Mouse (Mus musculus): ENCODE results near the gene Ykt6. TPM values are rescaled to one million over a fixed set of nuclear protein-coding genes. Genes with fewer than 3 reads are reported as not detected.
A peak's percentile ranks its signal among the peaks of the same experiment; 100 is the strongest.

Gene Ykt6
- polyA plus RNA-seq, 1 experiment from 2014 or later = 94.5 TPM

DNA sequence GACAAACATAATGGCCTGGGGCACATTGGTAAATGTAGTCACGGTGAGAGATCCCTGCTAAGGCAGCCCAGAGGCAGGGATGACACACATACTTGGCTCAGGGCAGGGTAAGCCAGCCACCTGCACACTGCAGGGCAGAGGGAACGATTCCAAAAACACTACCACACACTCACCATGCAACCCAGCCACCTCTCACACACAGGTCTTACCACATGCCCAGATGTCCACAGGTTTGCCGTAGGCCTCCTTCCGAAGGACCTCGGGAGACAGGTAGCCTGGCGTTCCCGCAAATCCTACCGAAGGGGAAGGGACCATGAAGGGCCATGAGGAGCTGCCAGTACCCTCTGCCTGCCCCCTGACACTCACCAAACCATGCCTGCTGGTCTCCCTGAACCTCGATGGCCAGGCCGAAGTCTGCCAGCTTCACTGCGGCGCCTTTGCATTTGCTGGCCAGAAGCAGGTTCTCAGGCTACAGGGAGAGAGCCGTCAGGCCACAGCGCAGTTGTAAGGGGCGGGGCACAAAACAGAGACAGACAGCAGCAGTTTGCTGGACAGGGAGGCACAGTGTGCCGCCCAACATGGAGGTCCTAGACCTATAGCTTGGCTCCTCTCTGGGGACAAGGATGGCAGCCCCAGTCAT, 34.6 kb downstream of the Ykt6 start:
- CTCF ChIA-PET = interaction anchor here (0.6 to 2.4 kb wide), 7 partner anchors 10 to 272 kb away, joined by 3 to 14 read pairs (median 5); no protein-coding TSS in a partner anchor
- H3K27me3 ChIP-seq = no peaks in the 10 kb centered on the region

DNA sequence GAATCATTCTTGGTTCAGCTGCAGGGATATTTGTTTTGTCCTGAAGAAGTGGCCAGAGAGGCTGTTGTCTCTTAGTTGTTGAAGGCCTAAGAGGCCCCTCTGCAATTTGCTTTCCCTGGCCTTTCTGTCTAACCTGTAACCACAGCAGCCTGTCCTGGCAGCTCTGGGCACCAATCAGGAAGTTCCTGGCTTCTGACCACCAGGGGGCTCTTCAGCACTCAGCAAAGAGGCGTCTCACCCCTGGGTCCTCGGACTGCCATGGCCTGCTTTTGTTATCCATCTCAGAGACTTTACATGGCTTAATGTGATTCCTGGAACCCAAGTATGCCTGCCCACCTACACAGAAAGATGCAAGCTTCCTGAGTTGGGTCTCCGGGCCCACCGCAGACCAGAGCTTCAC, 35.4 kb downstream of the Ykt6 start:
- peak; percentile 42 for ATAC-seq
- H3K27me3 ChIP-seq = no peaks in the 10 kb centered on the region
- TF ChIP-seq CTCF (IDR thresholded peaks at IDR 0.05) = no peak
- POLR2A ChIA-PET = interaction anchor here (1.3 kb wide), 1 partner anchor 36 kb away, joined by 3 read pairs; no protein-coding TSS in a partner anchor
- CTCF ChIA-PET = interaction anchor here (0.6 to 2.4 kb wide), 10 partner anchors 9 to 271 kb away, joined by 3 to 14 read pairs (median 6); no protein-coding TSS in a partner anchor
- in situ Hi-C loops (cut with MboI; ENCODE audit: low pct_unique_long_range_greater_than_20kb) = loop anchor here (5.0 kb wide), 3 partner anchors 46 to 271 kb away; no protein-coding TSS in a partner anchor
- no peak for DNase-seq (ENCODE audit: low read depth, low spot score)

More for the DNA sequence above, 34.6 kb downstream of the Ykt6 start:
- TF ChIP-seq CTCF (IDR thresholded peaks at IDR 0.05) = no peak
- POLR2A ChIA-PET = interaction anchor here (1.3 kb wide), 1 partner anchor 37 kb away, joined by 3 read pairs; no protein-coding TSS in a partner anchor
- in situ Hi-C loops (cut with MboI; ENCODE audit: low pct_unique_long_range_greater_than_20kb) = loop anchor here (5.0 kb wide), 3 partner anchors 47 to 272 kb away; no protein-coding TSS in a partner anchor
- DNase-seq (ENCODE audit: low read depth, low spot score) (no peak), ATAC-seq (no peak)

DNA sequence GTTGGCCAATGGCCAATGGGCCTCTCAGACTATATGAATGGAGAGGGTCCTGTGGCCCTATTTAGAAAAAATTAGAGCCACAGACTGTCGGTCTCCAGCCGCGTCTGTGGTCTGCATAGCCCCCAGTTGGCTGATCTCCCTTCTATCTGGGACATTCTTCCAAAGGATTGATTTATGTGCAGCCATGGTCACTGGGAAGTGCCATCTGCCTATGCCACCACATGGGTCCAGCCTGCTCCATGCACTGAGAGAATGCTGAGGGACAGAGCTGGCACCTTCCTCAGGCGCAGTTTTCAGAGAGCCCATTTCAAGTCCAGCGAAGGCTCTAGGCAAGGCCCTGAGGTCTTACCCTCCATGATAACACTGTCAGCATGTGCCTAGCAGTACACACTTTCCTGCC, 38.7 kb downstream of the Ykt6 start:
- ATAC-seq = no peak
- TF ChIP-seq CTCF (IDR thresholded peaks at IDR 0.05) = no peak
- DNase-seq (ENCODE audit: low read depth, low spot score) = no peak
- ChIA-PET CTCF (interaction anchor here (1.8 to 5.7 kb wide), 2 partner anchors 29 to 40 kb away, joined by 6 to 98 read pairs; no protein-coding TSS in a partner anchor), POLR2A (no interaction called here)
- no peaks in the 10 kb centered on the region for H3K27me3 ChIP-seq
- in situ Hi-C loops (cut with MboI; ENCODE audit: low pct_unique_long_range_greater_than_20kb) = loop anchor here (5.0 kb wide), 3 partner anchors 43 to 268 kb away; no protein-coding TSS in a partner anchor

DNA sequence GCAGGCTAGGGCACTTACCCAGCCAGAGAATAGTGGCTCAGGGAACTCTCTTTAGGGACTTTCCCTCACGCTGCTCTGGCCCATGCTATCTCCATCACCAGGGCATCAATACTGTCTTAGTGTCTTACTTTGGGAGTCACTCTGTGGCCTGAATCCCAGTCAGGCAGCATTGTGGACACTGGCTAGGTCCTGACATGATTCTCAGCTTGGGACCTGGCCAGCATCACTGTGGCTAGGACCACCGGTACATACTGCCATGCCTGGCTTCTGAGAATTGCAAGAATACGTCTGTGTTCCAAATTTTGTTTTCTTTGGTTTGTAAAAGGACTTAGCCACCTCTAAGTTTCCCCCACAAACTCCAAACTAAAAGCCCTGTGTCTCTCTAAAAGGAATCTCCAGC, 39.4 kb downstream of the Ykt6 start:
- CTCF ChIA-PET = interaction anchor here (1.1 to 5.7 kb wide), 7 partner anchors 9 to 267 kb away, joined by 3 to 98 read pairs (median 6); no protein-coding TSS in a partner anchor
- in situ Hi-C loops (cut with MboI; ENCODE audit: low pct_unique_long_range_greater_than_20kb) = loop anchor here (5.0 kb wide), 3 partner anchors 42 to 267 kb away; no protein-coding TSS in a partner anchor
- ATAC-seq = no peak
- no peak for DNase-seq (ENCODE audit: low read depth, low spot score)
- no peaks in the 10 kb centered on the region for H3K27me3 ChIP-seq
- TF ChIP-seq CTCF (IDR thresholded peaks at IDR 0.05) = no peak
- POLR2A ChIA-PET = interaction anchor here (1.2 to 1.6 kb wide), 3 partner anchors 32 to 108 kb away, joined by 3 to 6 read pairs (median 6); no protein-coding TSS in a partner anchor

DNA sequence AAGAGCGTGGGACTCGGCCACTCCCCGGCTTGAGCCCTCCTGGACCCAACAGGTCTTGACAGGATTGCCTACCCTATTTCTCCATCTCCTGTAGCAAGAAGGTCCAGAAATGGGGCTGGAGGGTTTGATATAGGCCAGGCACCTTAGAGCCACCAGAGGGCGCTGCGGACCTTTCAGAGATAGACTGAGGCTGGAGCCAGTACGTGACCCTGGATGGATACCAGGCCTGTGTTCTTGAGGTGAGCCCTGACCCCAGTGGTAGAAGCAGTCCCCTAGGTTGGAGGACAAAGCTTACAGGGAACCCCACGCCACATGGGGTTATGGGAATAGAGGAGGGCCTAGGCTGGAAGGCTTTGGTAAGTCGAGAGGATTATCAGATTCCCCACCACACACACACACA, 40.5 kb downstream of the Ykt6 start:
- no peak for DNase-seq (ENCODE audit: low read depth, low spot score)
- ChIA-PET POLR2A (interaction anchor here (1.4 to 1.6 kb wide), 2 partner anchors 31 to 34 kb away, joined by 6 read pairs; no protein-coding TSS in a partner anchor), CTCF (interaction anchor here (0.8 to 5.7 kb wide), 8 partner anchors 10 to 265 kb away, joined by 3 to 98 read pairs (median 4); no protein-coding TSS in a partner anchor)
- in situ Hi-C loops (cut with MboI; ENCODE audit: low pct_unique_long_range_greater_than_20kb) = no loop called here
- H3K27me3 ChIP-seq = no peaks in the 10 kb centered on the region
- no peak for ATAC-seq
- TF ChIP-seq CTCF (IDR thresholded peaks at IDR 0.05) = peak; percentile 95

DNA sequence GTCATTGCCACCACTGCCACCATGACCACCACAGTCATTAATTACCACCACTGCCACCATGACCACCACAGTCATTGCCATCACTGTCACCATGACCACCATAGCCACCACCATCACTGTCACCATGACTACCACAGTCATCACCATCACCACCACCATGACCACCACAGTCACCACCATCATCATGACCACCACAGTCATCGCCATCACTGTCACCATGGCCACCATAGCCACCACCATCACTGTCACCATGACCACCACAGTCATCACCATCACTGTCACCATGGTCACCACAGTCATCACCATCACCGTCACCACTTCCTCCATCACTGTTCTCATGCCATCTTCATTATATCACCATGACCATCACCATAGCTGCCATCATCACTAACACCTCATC, 43.0 kb downstream of the Ykt6 start:
- no peaks in the 10 kb centered on the region for H3K27me3 ChIP-seq
- no peak for DNase-seq (ENCODE audit: low read depth, low spot score)
- ChIA-PET POLR2A (no interaction called here), CTCF (interaction anchor here (1.4 to 2.9 kb wide), 2 partner anchors 28 to 35 kb away, joined by 5 to 12 read pairs; no protein-coding TSS in a partner anchor)
- TF ChIP-seq CTCF (IDR thresholded peaks at IDR 0.05) = no peak
- no peak for ATAC-seq
- in situ Hi-C loops (cut with MboI; ENCODE audit: low pct_unique_long_range_greater_than_20kb) = no loop called here

GRCm38 (mm10) chr11:5999832-6000771, 44.6 kb downstream of the Ykt6 start:
- no peak for TF ChIP-seq CTCF (IDR thresholded peaks at IDR 0.05)
- DNase-seq (ENCODE audit: low read depth, low spot score) = peak; percentile 83
- H3K27me3 ChIP-seq = no peaks in the 10 kb centered on the region
- in situ Hi-C loops (cut with MboI; ENCODE audit: low pct_unique_long_range_greater_than_20kb) = no loop called here
- CTCF ChIA-PET = interaction anchor here (0.8 to 2.9 kb wide), 5 partner anchors 9 to 188 kb away, joined by 3 to 12 read pairs (median 4); no protein-coding TSS in a partner anchor
- ATAC-seq = peak; percentile 82
- POLR2A ChIA-PET = interaction anchor here (0.6 to 1.2 kb wide), 2 partner anchors 20 to 261 kb away, joined by 4 read pairs; no protein-coding TSS in a partner anchor

GRCm38 (mm10) chr11:6000961-6001682, 45.6 kb downstream of the Ykt6 start:
- ATAC-seq = no peak
- DNase-seq (ENCODE audit: low read depth, low spot score) = no peak

More at GRCm38 (mm10) chr11:6000961-6001682, 45.6 kb downstream of the Ykt6 start:
- H3K27me3 ChIP-seq = no peaks in the 10 kb centered on the region
- ChIA-PET POLR2A (interaction anchor here (1.1 to 1.2 kb wide), 2 partner anchors 16 to 19 kb away, joined by 4 to 6 read pairs; no protein-coding TSS in a partner anchor), CTCF (interaction anchor here (1.0 to 2.9 kb wide), 5 partner anchors 10 to 25 kb away, joined by 3 to 12 read pairs (median 4); no protein-coding TSS in a partner anchor)
- in situ Hi-C loops (cut with MboI; ENCODE audit: low pct_unique_long_range_greater_than_20kb) = no loop called here
- no peak for TF ChIP-seq CTCF (IDR thresholded peaks at IDR 0.05)
